Mouse (Mus musculus) B cell, adult 67 days (primary cell): ENCODE results near the gene Rft1. TPM values are rescaled to one million over a fixed set of nuclear protein-coding genes. Genes with fewer than 3 reads are reported as not detected.

Source experiments
- total RNA-seq, 2 experiments: library from RNA; stranded (reverse); gene quantifications; 4 replicates each; pipeline ENCODE4 v1.2.4; 2023

The Rft1 gene
- 10 to 100 TPM; 16.9 to 23.2 TPM for total RNA-seq

GRCm38 (mm10) chr14:30653943-30654659 lies at the start of gene Rft1:
Gene Rft1 (plus strand): TSS chr14:30654360.

DNA sequence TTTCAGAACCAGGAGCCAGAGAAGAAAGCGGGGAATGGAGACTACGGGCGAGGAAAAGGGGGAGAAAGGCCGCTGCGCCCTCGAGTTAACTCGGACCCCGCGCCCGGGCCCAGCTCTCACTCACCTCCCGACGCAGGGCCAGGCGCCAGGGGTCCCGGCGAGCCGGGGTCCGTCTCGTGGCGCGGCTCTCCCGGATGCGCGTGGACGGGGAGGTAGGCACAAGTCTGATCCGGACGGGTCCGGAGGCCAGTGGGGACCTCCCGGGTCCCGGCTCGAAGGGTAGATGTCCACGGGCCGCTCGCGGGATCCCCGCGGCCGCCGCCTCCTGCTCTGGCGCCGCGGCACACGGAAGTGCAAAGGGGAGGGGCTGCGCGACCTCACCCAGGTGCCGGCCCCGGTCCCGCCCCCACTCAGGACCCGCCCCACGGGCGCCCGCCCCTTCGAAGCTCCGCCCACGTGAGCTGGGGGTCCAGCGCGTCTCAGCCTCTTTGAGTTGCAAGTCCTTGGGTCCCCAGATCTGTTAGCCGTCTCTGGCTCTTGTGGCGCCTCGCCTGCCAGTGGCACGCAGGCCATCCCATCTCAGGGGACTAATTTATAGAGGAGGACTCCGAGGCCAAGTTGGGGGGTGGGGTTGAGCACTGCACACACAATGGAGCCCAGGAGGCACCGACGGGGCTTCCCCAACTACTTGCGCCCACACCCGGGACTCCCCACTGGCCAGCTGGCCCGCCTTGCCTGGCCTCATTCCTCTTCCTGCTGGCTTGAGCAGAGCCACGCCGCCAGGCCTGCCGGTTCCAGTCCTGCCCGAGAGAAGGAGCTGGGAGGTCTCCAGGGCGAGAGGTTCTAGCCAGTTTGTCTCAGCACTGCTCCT lies 28.1 kb upstream of the Rft1 start, which contains the start of gene Prkcd:
Gene Prkcd, minus strand, starts transcription at position 355 of the 871 bp plus-strand sequence.

GRCm38 (mm10) chr14:30714799-30715617 lies 60.8 kb downstream of the Rft1 start, which contains the start of gene Sfmbt1:
Gene Sfmbt1 (plus strand): TSS chr14:30714849.

Other genes starting within 250 kb of the Rft1 start
- 10 to 100 TPM; 65.9 to 69.9 TPM for gene Dcp1a, start 174.8 kb upstream of the Rft1 start, total RNA-seq
- gene Cacna1d, start 162.9 kb upstream of the Rft1 start, total RNA-seq = 1 to 10 TPM; 7.5 to 7.7 TPM
- gene Tkt, start 106.0 kb upstream of the Rft1 start, total RNA-seq = 100 to 1,000 TPM; 154 to 156 TPM
- 100 to 1,000 TPM; 454 to 541 TPM for gene Prkcd, start 28.1 kb upstream of the Rft1 start, total RNA-seq
- gene Sfmbt1, start 60.5 kb downstream of the Rft1 start, total RNA-seq = 10 to 100 TPM; 18.0 to 24.5 TPM
- 10 to 100 TPM; 19.9 to 21.2 TPM for gene Tmem110, start 171.2 kb downstream of the Rft1 start, total RNA-seq
- 1 to 10 TPM; 1.1 to 3.0 TPM for gene Mustn1, start 224.8 kb downstream of the Rft1 start, total RNA-seq
- under 1 TPM in 1 of 2 experiments, not detected in 1; 0.26 TPM for gene Itih4, start 232.1 kb downstream of the Rft1 start, total RNA-seq